Mouse (Mus musculus) bone marrow macrophage, adult 2 months (primary cell): ENCODE results near the gene Kcnh2. TPM values are rescaled to one million over a fixed set of nuclear protein-coding genes. Genes with fewer than 3 reads are reported as not detected.
"Not testable (repeated sequence)": the region's sequence is repeated elsewhere in the genome, so short reads cannot be mapped to it uniquely, and the experiment has no call there.

ENCODE experiments used
- H3K27ac ChIP-seq: 2 replicates; pipeline ENCODE4 v1.5.1; 2012; ENCODE audit warnings: low read depth, low read length; ENCODE audit not compliant: insufficient read depth
- H3K4me1 ChIP-seq: 2 replicates; pipeline ENCODE4 v1.6.1; 2012; ENCODE audit warnings: low read length; ENCODE audit not compliant: control insufficient read depth, insufficient read depth
- H3K4me3 ChIP-seq: 2 replicates; pipeline ENCODE4 v1.5.1; 2012; ENCODE audit warnings: mild to moderate bottlenecking, low read length, moderate library complexity; ENCODE audit not compliant: insufficient read depth
- CTCF ChIP-seq: IDR thresholded peaks from 2 replicates; pipeline ENCODE4 v1.5.1; 2012; ENCODE audit warnings: low read depth, mild to moderate bottlenecking, low read length, moderate library complexity
- POLR2A ChIP-seq: IDR thresholded peaks from 2 replicates; pipeline ENCODE4 v1.6.1; 2012; ENCODE audit warnings: mild to moderate bottlenecking, low read depth, low read length, borderline replicate concordance
- polyA plus RNA-seq: library from polyadenylated mRNA; stranded (reverse); fragments of >200 nt; gene quantifications from 2 replicates; pipeline ENCODE4 v1.2.4, GENCODE M21; 2012; ENCODE audit not compliant: missing spikeins, insufficient read depth, insufficient read length

Gene Kcnh2
- polyA plus RNA-seq = not detected in 2 replicates

GRCm38 (mm10) chr5:24351278-24351677 is at the start of gene Kcnh2:
TSS of gene Kcnh2 (minus strand) at chr5:24351604.
- no peak within 1 kb of the TSS for H3K27ac ChIP-seq
- peak within 1 kb of the TSS; percentile 49 for H3K4me3 ChIP-seq
- TF ChIP-seq CTCF (no peak), POLR2A (no peak)
- H3K4me1 ChIP-seq = no peaks in the 10 kb centered on the region

GRCm38 (mm10) chr5:24400362-24400761 is 49.0 kb upstream of the Kcnh2 start:
- H3K4me1 ChIP-seq = peaks cover 9% of the 10 kb centered on the region; the same call in 1 of the 2 replicates
- TF ChIP-seq CTCF (no peak), POLR2A (no peak)
- H3K4me3 ChIP-seq = no peak overlapping the region
- no peak overlapping the region for H3K27ac ChIP-seq

GRCm38 (mm10) chr5:24399686-24400085 is 48.3 kb upstream of the Kcnh2 start:
- Histone ChIP-seq H3K4me1 (peaks cover 4% of the 10 kb centered on the region), H3K4me3 (no peak overlapping the region), H3K27ac (no peak overlapping the region)
- no peak for TF ChIP-seq POLR2A
- TF ChIP-seq CTCF = no peak

- H3K4me3 ChIP-seq, H3K27ac ChIP-seq: not testable (repeated sequence)
- H3K4me1 ChIP-seq = peaks cover 16% of the 10 kb centered on the region
Observed at GRCm38 (mm10) chr5:24396254-24396653, 44.9 kb upstream of the Kcnh2 start.

- Histone ChIP-seq H3K27ac (peak overlapping the region; percentile 82), H3K4me3 (peak overlapping the region; percentile 73), H3K4me1 (peaks cover 29% of the 10 kb centered on the region)
- peak; percentile 51; the same call in 1 of the 2 replicates for TF ChIP-seq CTCF
- no peak for TF ChIP-seq POLR2A
Observed at GRCm38 (mm10) chr5:24394165-24394894, 42.9 kb upstream of the Kcnh2 start.

- peak within 1 kb of the TSS; percentile 82 for H3K27ac ChIP-seq
- H3K4me3 ChIP-seq = peak within 1 kb of the TSS; percentile 73
- TF ChIP-seq POLR2A (no peak), CTCF (peak; percentile 61; the same call in 1 of the 2 replicates)
- peaks cover 33% of the 10 kb centered on the region for H3K4me1 ChIP-seq
Observed at GRCm38 (mm10) chr5:24393392-24393997, 42.1 kb upstream of the Kcnh2 start, which contains the start of gene Abcb8. TSS of gene Abcb8 (plus strand) at chr5:24393663.

- Histone ChIP-seq H3K27ac (peak overlapping the region; percentile 14; the same call in 1 of the 2 replicates), H3K4me3 (no peak overlapping the region), H3K4me1 (peaks cover 34% of the 10 kb centered on the region)
- no peak for TF ChIP-seq CTCF
- no peak for TF ChIP-seq POLR2A
Observed at GRCm38 (mm10) chr5:24392724-24393123, 41.3 kb upstream of the Kcnh2 start.

GRCm38 (mm10) chr5:24391864-24392263 is 40.5 kb upstream of the Kcnh2 start, which contains the start of gene Atg9b:
TSS of gene Atg9b (minus strand) at chr5:24392143.
- Histone ChIP-seq H3K4me1 (peaks cover 35% of the 10 kb centered on the region), H3K4me3 (no peak within 1 kb of the TSS), H3K27ac (peak within 1 kb of the TSS; percentile 14)
- TF ChIP-seq POLR2A (no peak), CTCF (no peak)

GRCm38 (mm10) chr5:24389658-24390020 is 38.2 kb upstream of the Kcnh2 start:
- no peak for TF ChIP-seq POLR2A
- 0 out of 2 replicates have a peak, but pooled peaks have one; percentile 8 for TF ChIP-seq CTCF
- H3K4me3 ChIP-seq = peak overlapping the region; percentile 48
- H3K27ac ChIP-seq = peak overlapping the region; percentile 93
- peaks cover 45% of the 10 kb centered on the region for H3K4me1 ChIP-seq

- H3K4me3 ChIP-seq = peak overlapping the region; percentile 80
- peak overlapping the region; percentile 93 for H3K27ac ChIP-seq
- H3K4me1 ChIP-seq = peaks cover 49% of the 10 kb centered on the region
- TF ChIP-seq POLR2A (no peak), CTCF (no peak)
Observed at GRCm38 (mm10) chr5:24389011-24389657, 37.7 kb upstream of the Kcnh2 start.
